Mouse (Mus musculus): ENCODE results near the gene Synj2. TPM values are rescaled to one million over a fixed set of nuclear protein-coding genes. Genes with fewer than 3 reads are reported as not detected.

Synj2 gene
- total and polyA plus RNA-seq, 2 experiments from 2014 or later: 4.8 to 15.9 TPM

GRCm38 (mm10) chr17:5935680-5936079 lies 5.4 kb upstream of the Synj2 start:
- Histone ChIP-seq H3K27me3 (ENCODE audit: control insufficient read depth, insufficient read depth, low read length) (no peaks in the 10 kb centered on the region), H3K36me3 (replicated peaks; ENCODE audit: control insufficient read depth, insufficient read depth, low read length) (0 out of 2 replicates have a peak, but pooled peaks cover 3% of the 10 kb centered on the region), H3K4me3 (ENCODE audit: low read depth, low read length) (no peak overlapping the region), H3K4me1 (ENCODE audit: control insufficient read depth, insufficient read depth) (peaks cover 8% of the 10 kb centered on the region; the same call in 1 of the 2 replicates), H3K9ac (replicated peaks; ENCODE audit: low read depth, low read length) (no peak overlapping the region), H3K27ac (ENCODE audit: low read depth) (no peak overlapping the region), H3K9me3 (replicated peaks; ENCODE audit: control insufficient read depth, low read length) (no peaks in the 10 kb centered on the region), H3K4me2 (ENCODE audit: low read depth, low read length) (no peak overlapping the region; the same call in 1 of the 2 replicates)
- DNase-seq (ENCODE audit: low spot score) (no peak), ATAC-seq (ENCODE audit: insufficient read depth, low read depth) (no peak)
- WGBS: 62% methylated on average over 3 of the region's 3 CpGs
- TF ChIP-seq EP300 (IDR thresholded peaks at IDR 0.05; ENCODE audit: low read depth): no peak
- no peak for TF ChIP-seq CTCF (IDR thresholded peaks at IDR 0.05; ENCODE audit: low read depth)

- Histone ChIP-seq H3K27ac (ENCODE audit: low read depth) (no peak overlapping the region), H3K4me2 (ENCODE audit: low read depth, low read length) (no peak overlapping the region), H3K9me3 (replicated peaks; ENCODE audit: control insufficient read depth, low read length) (no peaks in the 10 kb centered on the region), H3K4me3 (ENCODE audit: low read depth, low read length) (no peak overlapping the region), H3K4me1 (ENCODE audit: control insufficient read depth, insufficient read depth) (peaks cover 8% of the 10 kb centered on the region; the same call in 1 of the 2 replicates), H3K27me3 (ENCODE audit: control insufficient read depth, insufficient read depth, low read length) (no peaks in the 10 kb centered on the region), H3K9ac (replicated peaks; ENCODE audit: low read depth, low read length) (no peak overlapping the region), H3K36me3 (replicated peaks; ENCODE audit: control insufficient read depth, insufficient read depth, low read length) (0 out of 2 replicates have a peak, but pooled peaks cover 2% of the 10 kb centered on the region)
- ATAC-seq (ENCODE audit: insufficient read depth, low read depth) (no peak), DNase-seq (ENCODE audit: low spot score) (no peak)
- 85% methylated on average over 14 of the region's 14 CpGs for WGBS
- no peak for TF ChIP-seq EP300 (IDR thresholded peaks at IDR 0.05; ENCODE audit: low read depth)
Observed at GRCm38 (mm10) chr17:5936276-5936675, 4.8 kb upstream of the Synj2 start.

DNA sequence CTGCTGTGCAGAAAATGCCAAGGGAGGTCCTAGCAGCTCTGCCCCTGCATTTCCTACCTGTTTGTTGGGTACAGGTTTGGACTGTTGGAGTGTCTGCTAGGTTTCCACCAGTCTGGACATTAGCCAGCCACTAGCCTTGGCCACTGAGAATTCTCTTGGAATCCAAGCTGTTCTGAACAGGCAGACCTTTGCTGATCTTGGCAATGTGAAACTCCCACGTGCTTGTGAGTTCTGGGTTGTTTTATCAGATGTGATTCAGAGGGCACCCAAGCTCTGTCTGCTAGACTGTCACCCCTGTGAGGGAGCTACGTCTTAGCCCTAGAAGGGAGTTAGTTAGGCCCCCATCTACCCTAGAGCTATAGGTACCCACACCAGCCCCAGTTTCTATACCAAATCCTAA lies 3.6 kb upstream of the Synj2 start:
- WGBS: 57% methylated on average over 2 of the region's 2 CpGs
- TF ChIP-seq CTCF (IDR thresholded peaks at IDR 0.05; ENCODE audit: low read depth): no peak
- TF ChIP-seq EP300 (IDR thresholded peaks at IDR 0.05; ENCODE audit: low read depth): no peak
- DNase-seq (ENCODE audit: low spot score) (no peak), ATAC-seq (ENCODE audit: insufficient read depth, low read depth) (no peak)
- Histone ChIP-seq H3K27ac (ENCODE audit: low read depth) (no peak overlapping the region), H3K27me3 (ENCODE audit: control insufficient read depth, insufficient read depth, low read length) (no peaks in the 10 kb centered on the region), H3K4me1 (ENCODE audit: control insufficient read depth, insufficient read depth) (peaks cover 12% of the 10 kb centered on the region), H3K9me3 (replicated peaks; ENCODE audit: control insufficient read depth, low read length) (no peaks in the 10 kb centered on the region), H3K36me3 (replicated peaks; ENCODE audit: control insufficient read depth, insufficient read depth, low read length) (no peaks in the 10 kb centered on the region), H3K4me3 (ENCODE audit: low read depth, low read length) (no peak overlapping the region), H3K9ac (replicated peaks; ENCODE audit: low read depth, low read length) (no peak overlapping the region), H3K4me2 (ENCODE audit: low read depth, low read length) (no peak overlapping the region)

- ATAC-seq (ENCODE audit: insufficient read depth, low read depth) (no peak), DNase-seq (ENCODE audit: low spot score) (no peak)
- H3K36me3 ChIP-seq (replicated peaks; ENCODE audit: control insufficient read depth, insufficient read depth, low read length): no peaks in the 10 kb centered on the region
- no peak overlapping the region for H3K9ac ChIP-seq (replicated peaks; ENCODE audit: low read depth, low read length)
- H3K4me2 ChIP-seq (ENCODE audit: low read depth, low read length): no peak overlapping the region
- H3K4me3 ChIP-seq (ENCODE audit: low read depth, low read length): no peak overlapping the region
- H3K27ac ChIP-seq (ENCODE audit: low read depth): no peak overlapping the region
- TF ChIP-seq CTCF (IDR thresholded peaks at IDR 0.05; ENCODE audit: low read depth) (no peak), EP300 (IDR thresholded peaks at IDR 0.05; ENCODE audit: low read depth) (no peak)
- WGBS: 70% methylated on average over 12 of the region's 12 CpGs
- H3K4me1 ChIP-seq (ENCODE audit: control insufficient read depth, insufficient read depth): peaks cover 15% of the 10 kb centered on the region
- no peaks in the 10 kb centered on the region for H3K27me3 ChIP-seq (ENCODE audit: control insufficient read depth, insufficient read depth, low read length)
- no peaks in the 10 kb centered on the region for H3K9me3 ChIP-seq (replicated peaks; ENCODE audit: control insufficient read depth, low read length)
Observed at GRCm38 (mm10) chr17:5939871-5940270, 1.2 kb upstream of the Synj2 start.

GRCm38 (mm10) chr17:5940792-5941191 lies 288 bp upstream of the Synj2 start:
- TF ChIP-seq CTCF (IDR thresholded peaks at IDR 0.05; ENCODE audit: low read depth) (peak; percentile 80), EP300 (IDR thresholded peaks at IDR 0.05; ENCODE audit: low read depth) (no peak)
- no peaks in the 10 kb centered on the region for H3K27me3 ChIP-seq (ENCODE audit: control insufficient read depth, insufficient read depth, low read length)
- peak overlapping the region; percentile 94 for H3K4me2 ChIP-seq (ENCODE audit: low read depth, low read length)
- DNase-seq (ENCODE audit: low spot score): peak; percentile 76
- no peak overlapping the region for H3K27ac ChIP-seq (ENCODE audit: low read depth)
- under 1% methylated on average over 24 of the region's 38 CpGs for WGBS
- peaks cover 11% of the 10 kb centered on the region for H3K4me1 ChIP-seq (ENCODE audit: control insufficient read depth, insufficient read depth)
- 0 out of 2 replicates have a peak overlapping the region, but pooled peaks have one; percentile 4 for H3K9ac ChIP-seq (replicated peaks; ENCODE audit: low read depth, low read length)
- peak; percentile 91 for ATAC-seq (ENCODE audit: insufficient read depth, low read depth)
- H3K9me3 ChIP-seq (replicated peaks; ENCODE audit: control insufficient read depth, low read length): no peaks in the 10 kb centered on the region
- no peaks in the 10 kb centered on the region for H3K36me3 ChIP-seq (replicated peaks; ENCODE audit: control insufficient read depth, insufficient read depth, low read length)
- peak overlapping the region; percentile 77 for H3K4me3 ChIP-seq (ENCODE audit: low read depth, low read length)

DNA sequence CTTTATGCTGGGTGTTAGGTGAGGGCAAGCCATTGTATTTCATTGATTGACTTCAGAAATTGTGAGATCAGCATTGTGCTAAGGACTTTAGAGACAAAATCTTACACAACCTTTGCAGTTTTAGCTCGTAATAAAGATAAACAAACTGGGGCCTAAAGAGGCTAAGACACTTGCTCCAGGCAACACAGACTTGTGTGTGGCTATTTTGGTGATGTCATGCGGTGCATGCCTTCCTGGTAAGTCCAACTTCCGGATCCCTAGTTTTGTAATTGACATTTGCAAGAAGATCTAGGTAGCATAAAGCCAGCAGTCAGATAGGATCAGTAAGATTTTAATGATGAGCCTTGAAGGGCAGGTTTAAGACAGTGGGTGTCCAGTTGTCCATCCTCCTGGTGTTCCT lies 1.1 kb downstream of the Synj2 start:
- Histone ChIP-seq H3K27me3 (ENCODE audit: control insufficient read depth, insufficient read depth, low read length) (no peaks in the 10 kb centered on the region), H3K9ac (replicated peaks; ENCODE audit: low read depth, low read length) (0 out of 2 replicates have a peak overlapping the region, but pooled peaks have one; percentile 85)

More for the DNA sequence above, 1.1 kb downstream of the Synj2 start:
- DNase-seq (ENCODE audit: low spot score): no peak
- peaks cover 11% of the 10 kb centered on the region for H3K4me1 ChIP-seq (ENCODE audit: control insufficient read depth, insufficient read depth)
- no peak for ATAC-seq (ENCODE audit: insufficient read depth, low read depth)
- WGBS: 52% methylated on average over 3 of the region's 3 CpGs
- peak overlapping the region; percentile 94 for H3K4me2 ChIP-seq (ENCODE audit: low read depth, low read length)
- no peak for TF ChIP-seq EP300 (IDR thresholded peaks at IDR 0.05; ENCODE audit: low read depth)
- no peak for TF ChIP-seq CTCF (IDR thresholded peaks at IDR 0.05; ENCODE audit: low read depth)
- no peaks in the 10 kb centered on the region for H3K9me3 ChIP-seq (replicated peaks; ENCODE audit: control insufficient read depth, low read length)
- peak overlapping the region; percentile 77 for H3K4me3 ChIP-seq (ENCODE audit: low read depth, low read length)
- H3K27ac ChIP-seq (ENCODE audit: low read depth): peak overlapping the region; percentile 82; the same call in 1 of the 2 replicates
- H3K36me3 ChIP-seq (replicated peaks; ENCODE audit: control insufficient read depth, insufficient read depth, low read length): no peaks in the 10 kb centered on the region
